Mouse (Mus musculus): ENCODE data around the gene Prmt1. TPM values are rescaled to one million over a fixed set of nuclear protein-coding genes. Genes with fewer than 3 reads are reported as not detected.
A peak's percentile ranks its signal among the peaks of the same experiment; 100 is the strongest.
"Not testable (repeated sequence)": the region's sequence is repeated elsewhere in the genome, so short reads cannot be mapped to it uniquely, and the experiment has no call there.

Prmt1 gene
- polyA plus RNA-seq (2012; rRNA removed), result 211 and 218 TPM in 2 replicates

DNA sequence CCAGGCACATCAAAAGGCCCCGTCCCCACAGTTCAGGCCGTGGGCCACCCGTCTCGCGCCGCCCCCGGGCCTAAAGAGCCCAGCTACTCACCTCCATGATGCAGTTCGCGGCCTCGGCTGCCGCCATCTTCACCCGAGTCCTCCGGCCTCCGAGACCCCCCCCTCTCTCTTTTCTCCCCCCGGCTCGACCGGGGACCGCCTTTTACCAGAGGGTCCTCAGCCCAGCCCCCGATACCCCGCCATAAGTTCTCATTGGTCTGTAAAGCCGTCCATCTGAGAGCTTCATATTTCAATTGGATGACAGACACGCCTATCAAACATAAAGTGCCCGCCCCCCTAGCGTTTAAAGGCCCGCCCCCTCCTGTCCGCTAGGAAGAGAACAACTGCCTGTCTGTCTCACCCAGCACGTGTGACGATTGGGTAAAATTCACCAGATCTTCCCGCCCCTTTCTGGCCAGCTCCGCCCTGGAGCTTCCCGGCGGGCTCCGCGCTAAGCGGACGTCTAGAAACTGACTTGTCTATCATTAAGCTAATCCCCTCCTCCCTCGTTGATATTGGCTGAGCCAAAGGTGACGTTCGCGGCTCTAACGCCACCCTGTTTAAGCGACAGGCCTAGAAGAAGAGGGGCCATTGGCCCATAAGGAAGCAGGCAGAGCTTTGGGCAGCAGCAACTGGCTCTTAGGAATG is at the start of gene Prmt1:
Gene Prmt1, minus strand, starts transcription at position 377 of the 687 bp plus-strand sequence.
- peak; percentile 99 for DNase-seq (ENCODE audit: low read depth)

DNA sequence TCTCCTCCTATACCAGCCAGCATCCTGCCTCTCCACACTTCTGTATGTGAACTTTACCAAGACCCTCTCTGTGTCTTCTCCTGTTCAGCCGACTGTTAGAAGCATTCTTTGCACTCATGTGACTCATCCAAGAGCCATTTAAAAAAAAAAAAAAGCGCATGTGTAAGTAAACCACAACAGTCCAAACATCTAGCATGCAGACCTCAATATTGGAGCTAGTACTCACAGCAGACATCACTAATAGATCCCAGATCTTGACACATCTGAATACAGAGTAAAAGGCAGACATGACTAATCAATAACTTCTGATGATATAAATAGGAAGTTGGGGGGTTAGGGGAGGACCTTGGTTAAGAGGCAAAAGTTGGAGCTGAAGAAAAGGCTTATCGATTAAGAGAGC is 49.3 kb upstream of the Prmt1 start:
- DNase-seq (ENCODE audit: low read depth), result no peak

DNA sequence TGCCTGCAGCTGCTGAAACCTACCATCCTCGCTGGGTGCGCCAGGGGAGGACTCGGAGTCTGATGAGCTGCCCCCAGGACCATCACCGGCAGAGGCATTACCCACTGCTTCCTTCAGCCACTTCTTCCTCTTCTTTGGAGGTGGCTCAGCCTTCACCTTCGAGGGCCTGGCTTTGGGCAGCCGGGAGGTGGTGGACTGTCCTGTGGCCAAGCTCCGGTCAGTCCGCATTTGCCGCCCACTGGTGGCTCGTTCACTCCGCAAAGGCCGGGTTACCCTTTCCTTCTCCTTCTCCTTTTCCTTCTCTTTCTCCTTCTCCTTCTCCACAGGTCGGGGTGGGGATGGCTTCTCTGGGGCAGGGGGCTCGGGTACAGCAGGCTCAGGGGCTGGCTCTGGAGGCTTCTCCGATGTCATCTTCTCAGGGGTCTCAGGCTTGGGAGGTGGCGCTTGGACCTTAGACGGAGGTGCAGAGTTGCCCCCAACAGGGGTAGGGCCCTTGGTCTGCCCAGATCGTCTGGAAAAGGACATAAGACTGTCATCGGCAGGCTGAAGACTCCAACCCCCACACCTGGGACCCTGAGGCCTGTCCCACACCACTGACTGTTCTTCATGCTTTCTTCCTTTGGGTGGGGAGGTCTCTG is 47.5 kb upstream of the Prmt1 start:
- no peak for DNase-seq (ENCODE audit: low read depth)

- no peak for DNase-seq (ENCODE audit: low read depth)
Observed at GRCm38 (mm10) chr7:45030857-45031256, 44.5 kb upstream of the Prmt1 start.

DNA sequence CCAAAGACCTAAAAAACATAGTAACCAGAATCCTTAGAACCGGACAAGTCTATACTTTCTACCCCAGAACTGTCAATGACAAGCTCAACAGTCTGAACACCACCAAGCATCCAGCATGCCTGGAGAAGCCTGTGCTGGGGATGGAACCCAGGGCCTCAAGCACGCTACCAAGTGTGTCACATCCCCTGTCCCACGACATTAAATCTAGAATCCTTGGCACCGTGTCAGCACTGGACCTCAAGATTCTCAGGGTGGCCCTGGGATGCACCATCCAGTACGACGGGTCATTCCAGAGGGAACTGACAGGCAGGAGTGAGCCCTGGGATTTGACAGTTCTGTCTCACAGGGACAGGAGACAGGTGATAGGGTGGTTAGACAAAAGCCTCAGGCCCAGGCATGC is 43.6 kb upstream of the Prmt1 start:
- DNase-seq (ENCODE audit: low read depth), result no peak

DNA sequence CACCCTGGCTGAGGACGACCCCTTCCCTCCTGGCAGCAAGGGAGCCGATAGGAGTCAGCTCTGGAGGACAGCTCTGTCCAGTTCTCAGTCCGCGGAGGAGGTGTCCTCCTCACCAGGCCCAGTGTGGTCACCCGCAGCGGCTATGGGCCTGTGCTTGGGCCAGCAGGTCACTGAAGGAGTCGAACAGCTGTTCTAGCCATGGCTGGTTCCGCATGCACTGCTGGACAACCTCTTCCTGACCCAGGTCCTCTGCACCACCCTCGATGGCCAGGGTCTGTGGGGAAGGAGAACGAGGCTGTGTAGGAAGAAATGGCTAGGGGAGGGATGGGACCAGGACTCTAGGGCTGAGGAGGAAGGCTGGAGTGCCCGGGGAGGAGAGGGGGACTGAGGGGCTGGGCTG is 42.0 kb upstream of the Prmt1 start:
- DNase-seq (ENCODE audit: low read depth), result no peak

GRCm38 (mm10) chr7:45027761-45028160 is 41.4 kb upstream of the Prmt1 start:
- DNase-seq (ENCODE audit: low read depth), result no peak

- no peak for DNase-seq (ENCODE audit: low read depth)
Observed at GRCm38 (mm10) chr7:45026256-45026655, 39.9 kb upstream of the Prmt1 start.

- peak; percentile 87 for DNase-seq (ENCODE audit: low read depth)
Observed at GRCm38 (mm10) chr7:45025601-45026220, 39.3 kb upstream of the Prmt1 start.

GRCm38 (mm10) chr7:45024281-45025248 is 38.2 kb upstream of the Prmt1 start:
- no peak for DNase-seq (ENCODE audit: low read depth)

- DNase-seq (ENCODE audit: low read depth), result not testable (repeated sequence)
Observed at GRCm38 (mm10) chr7:45023711-45024110, 37.3 kb upstream of the Prmt1 start.

- no peak for DNase-seq (ENCODE audit: low read depth)
Observed at GRCm38 (mm10) chr7:45020225-45020624, 33.9 kb upstream of the Prmt1 start.

DNA sequence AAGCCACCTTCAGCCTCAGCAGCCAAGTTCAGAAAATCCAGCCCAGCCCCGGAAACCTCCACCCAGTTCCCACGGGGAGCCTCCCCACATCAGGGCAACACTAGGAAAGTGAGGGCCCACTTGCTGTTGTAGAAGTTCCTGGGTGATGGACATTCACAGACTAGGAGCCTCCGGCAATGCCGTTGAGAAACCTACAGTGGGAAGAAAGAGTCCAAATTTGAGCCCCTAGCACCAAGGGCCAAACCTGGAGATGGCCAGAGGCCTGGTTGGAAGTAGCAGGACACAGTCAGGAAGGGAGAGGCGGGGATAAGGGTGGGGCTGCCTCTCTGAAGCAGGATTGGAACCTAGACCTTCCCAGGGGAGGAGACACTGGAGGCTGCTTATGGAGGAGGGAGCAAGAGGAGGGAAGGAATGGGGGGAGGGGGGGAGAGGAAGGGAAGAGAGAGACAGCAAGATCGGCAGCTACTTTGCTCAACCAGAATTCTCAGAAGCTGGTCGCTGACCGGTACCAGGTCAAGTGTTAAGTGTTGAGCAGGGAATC is 32.7 kb upstream of the Prmt1 start:
- DNase-seq (ENCODE audit: low read depth), result no peak

GRCm38 (mm10) chr7:45017242-45018061 is 31.1 kb upstream of the Prmt1 start, which contains the start of gene Rras:
Rras (plus strand) TSS chr7:45017961.
- DNase-seq (ENCODE audit: low read depth), result peak; percentile 98

GRCm38 (mm10) chr7:45016761-45017160 is 30.4 kb upstream of the Prmt1 start:
- no peak for DNase-seq (ENCODE audit: low read depth)

GRCm38 (mm10) chr7:45015957-45016612 is 29.7 kb upstream of the Prmt1 start, which contains the start of gene Scaf1:
Scaf1 (minus strand) TSS chr7:45016363.
- peak; percentile 93 for DNase-seq (ENCODE audit: low read depth)

DNA sequence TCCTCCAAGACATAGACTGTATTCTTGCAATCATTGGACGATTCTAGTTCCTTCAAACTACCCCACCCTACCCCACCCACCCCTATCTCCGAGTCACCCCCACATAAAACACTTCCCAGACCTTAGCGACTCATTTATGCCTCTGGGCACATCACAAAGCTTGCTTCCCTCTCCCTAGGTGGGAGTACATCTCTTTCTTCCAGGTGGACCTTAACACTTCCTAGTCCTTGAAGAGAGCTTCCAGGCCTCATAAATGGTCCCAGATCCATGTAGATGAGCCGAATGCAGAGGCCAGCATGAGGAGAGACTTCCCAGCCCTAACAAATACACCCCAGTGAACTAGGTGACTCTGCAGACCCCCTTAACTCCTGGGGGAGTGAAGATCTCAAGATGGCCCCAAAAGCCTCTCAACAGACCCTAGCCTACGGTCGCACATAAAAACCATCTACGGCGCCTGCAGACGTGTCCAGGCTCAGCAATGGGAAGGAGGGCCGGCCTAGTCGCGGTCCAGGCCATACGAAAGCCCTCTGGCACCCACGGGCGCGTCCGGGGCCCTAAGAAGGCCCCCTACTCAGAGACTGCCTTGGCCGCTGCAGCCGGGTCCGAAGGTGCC is 29.1 kb upstream of the Prmt1 start:
- DNase-seq (ENCODE audit: low read depth), result no peak

DNA sequence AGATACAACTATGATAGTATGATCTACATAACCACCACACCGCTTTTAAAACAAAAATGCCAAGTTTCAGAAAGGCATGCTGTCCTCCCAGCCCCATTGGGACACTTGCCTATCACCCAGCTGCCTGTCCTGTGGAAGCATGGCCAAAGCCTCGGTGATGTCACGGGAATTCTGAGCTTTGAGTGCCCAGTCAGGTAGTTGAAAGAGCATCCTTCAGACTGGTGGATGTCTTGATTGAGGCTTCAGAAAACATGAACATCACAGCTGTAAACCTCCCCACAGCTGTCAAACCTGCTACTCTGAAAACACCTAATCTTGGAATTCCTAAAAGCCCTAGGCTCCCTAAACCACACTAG is 27.7 kb upstream of the Prmt1 start:
- no peak for DNase-seq (ENCODE audit: low read depth)

DNA sequence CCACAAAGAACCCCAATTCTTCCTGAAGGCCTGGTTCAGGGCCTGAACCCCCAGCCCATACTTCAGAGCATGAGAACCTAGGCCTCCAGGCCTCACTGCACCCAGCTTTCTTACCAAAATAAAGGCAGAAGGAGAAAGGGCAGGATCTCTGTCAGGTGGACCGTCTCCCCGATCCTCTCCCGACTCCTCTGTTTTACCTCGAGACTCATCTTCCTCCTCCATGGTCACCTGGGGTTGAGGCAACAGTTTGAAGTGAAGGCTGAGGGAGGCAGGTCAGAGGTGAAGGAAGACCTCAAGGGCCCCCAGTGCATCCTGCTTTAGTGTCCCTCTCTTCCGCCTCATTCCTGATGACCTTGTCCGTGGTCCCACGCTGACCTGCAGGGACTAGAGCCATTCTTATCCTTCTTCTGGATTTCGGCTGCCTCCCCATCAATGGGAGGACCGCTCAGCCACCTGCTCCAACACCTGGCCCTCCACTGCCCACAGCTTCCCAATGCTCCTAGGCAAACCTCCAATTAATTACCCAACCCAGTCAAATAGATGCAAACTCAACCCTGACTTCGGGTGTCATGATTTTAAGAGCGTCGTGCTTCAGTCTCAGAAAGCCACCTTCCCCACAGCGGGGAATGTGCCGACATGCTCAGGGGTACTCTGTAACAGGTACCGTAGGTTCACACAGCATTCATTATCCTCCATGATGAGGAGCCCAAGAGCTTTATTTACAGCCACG is 27.2 kb upstream of the Prmt1 start:
- no peak for DNase-seq (ENCODE audit: low read depth)

All from gonadal fat pad, adult 2 months (tissue).